Mouse (Mus musculus) thymus, postnatal 36 days (tissue): ENCODE measurements around the gene Pikfyve.

Experiments
- DNase-seq, 2 experiments: peaks; one replicate each; pipeline ENCODE4 v3.0.0; 2022; ENCODE audit warnings: mixed read lengths in 2 of 2

Gene Pikfyve

GRCm38 (mm10) chr1:65186287-65187073 lies at the start of gene Pikfyve, which contains the start of gene Idh1:
Pikfyve (plus strand) TSS chr1:65186683.
Idh1 (minus strand) TSS chr1:65186500.
- DNase-seq = peak; percentile 97 to 99

- no peak for DNase-seq
Measured at GRCm38 (mm10) chr1:65137560-65137959, 48.9 kb upstream of the Pikfyve start.

GRCm38 (mm10) chr1:65144783-65145182 lies 41.7 kb upstream of the Pikfyve start:
- DNase-seq = no peak

- no peak for DNase-seq
Measured at GRCm38 (mm10) chr1:65146601-65147000, 39.9 kb upstream of the Pikfyve start.

- no peak for DNase-seq
Measured at GRCm38 (mm10) chr1:65147326-65147725, 39.2 kb upstream of the Pikfyve start.

- DNase-seq = no peak
Measured at GRCm38 (mm10) chr1:65147971-65148370, 38.5 kb upstream of the Pikfyve start.

GRCm38 (mm10) chr1:65154814-65155213 lies 31.7 kb upstream of the Pikfyve start:
- DNase-seq = no peak

GRCm38 (mm10) chr1:65156111-65156510 lies 30.4 kb upstream of the Pikfyve start:
- DNase-seq = no peak

- DNase-seq = no peak
Measured at GRCm38 (mm10) chr1:65162210-65162609, 24.3 kb upstream of the Pikfyve start.

GRCm38 (mm10) chr1:65167496-65167895 lies 19.0 kb upstream of the Pikfyve start:
- no peak for DNase-seq

GRCm38 (mm10) chr1:65169536-65169935 lies 16.9 kb upstream of the Pikfyve start:
- no peak for DNase-seq

GRCm38 (mm10) chr1:65169947-65170346 lies 16.5 kb upstream of the Pikfyve start:
- DNase-seq = no peak

GRCm38 (mm10) chr1:65171579-65171978 lies 14.9 kb upstream of the Pikfyve start:
- no peak for DNase-seq

GRCm38 (mm10) chr1:65173716-65174115 lies 12.8 kb upstream of the Pikfyve start:
- DNase-seq = no peak

- no peak for DNase-seq
Measured at GRCm38 (mm10) chr1:65176171-65176570, 10.3 kb upstream of the Pikfyve start.

- no peak for DNase-seq
Measured at GRCm38 (mm10) chr1:65176912-65177311, 9.6 kb upstream of the Pikfyve start.

GRCm38 (mm10) chr1:65177452-65177851 lies 9.0 kb upstream of the Pikfyve start:
- DNase-seq = no peak

- DNase-seq = peak; percentile 90 to 94
Measured at GRCm38 (mm10) chr1:65178126-65178901, 8.2 kb upstream of the Pikfyve start.

GRCm38 (mm10) chr1:65178902-65179432 lies 7.5 kb upstream of the Pikfyve start:
- peak; percentile 87 for DNase-seq

GRCm38 (mm10) chr1:65179634-65180249 lies 6.7 kb upstream of the Pikfyve start:
- DNase-seq = peak in 1 of 2 experiments; percentile 21

- no peak for DNase-seq
Measured at GRCm38 (mm10) chr1:65181459-65181858, 5.0 kb upstream of the Pikfyve start.

- DNase-seq = no peak
Measured at GRCm38 (mm10) chr1:65183994-65184393, 2.5 kb upstream of the Pikfyve start.

GRCm38 (mm10) chr1:65185011-65185410 lies 1.5 kb upstream of the Pikfyve start:
- no peak for DNase-seq
